Mouse (Mus musculus) embryonic facial prominence, embryonic 13.5 days (tissue): ENCODE data around the gene Wdr44. TPM values are rescaled to one million over a fixed set of nuclear protein-coding genes. Genes with fewer than 3 reads are reported as not detected.
A peak's percentile ranks its signal among the peaks of the same experiment; 100 is the strongest.
"Not testable (repeated sequence)": the region's sequence is repeated elsewhere in the genome, so short reads cannot be mapped to it uniquely, and the experiment has no call there.

Experiments used
- ATAC-seq: fragments of 200-750 bp; cut with Nextera tagmentation; 2 replicates; pipeline ENCODE4 v1.8.0; 2017; ENCODE audit warnings: low read depth; ENCODE audit not compliant: insufficient number of reproducible peaks, insufficient read depth, low FRiP score, low TSS enrichment
- H3K27ac ChIP-seq: fragments of 300-500 bp; sonication (generic); 2 replicates; pipeline ENCODE4 v1.5.1; 2015; ENCODE audit warnings: moderate library complexity, mild to moderate bottlenecking, inconsistent platforms
- H3K27me3 ChIP-seq: fragments of 300-500 bp; sonication (generic); 2 replicates; pipeline ENCODE4 v1.6.1; 2015; ENCODE audit warnings: mild to moderate bottlenecking, inconsistent platforms
- H3K36me3 ChIP-seq: fragments of 300-500 bp; sonication (generic); 2 replicates; pipeline ENCODE4 v1.6.1; 2015; ENCODE audit warnings: mild to moderate bottlenecking, inconsistent platforms
- H3K4me1 ChIP-seq: fragments of 300-500 bp; sonication (generic); 2 replicates; pipeline ENCODE4 v1.6.1; 2015; ENCODE audit warnings: inconsistent platforms
- H3K4me2 ChIP-seq: fragments of 300-500 bp; sonication (generic); 2 replicates; pipeline ENCODE4 v1.6.1; 2015; ENCODE audit warnings: moderate library complexity, mild to moderate bottlenecking, inconsistent platforms
- H3K4me3 ChIP-seq: fragments of 300-500 bp; sonication (generic); 2 replicates; pipeline ENCODE4 v1.5.1; 2015; ENCODE audit warnings: mild to moderate bottlenecking, inconsistent platforms
- H3K9ac ChIP-seq: fragments of 300-500 bp; sonication (generic); 2 replicates; pipeline ENCODE4 v1.6.1; 2015; ENCODE audit warnings: mild to moderate bottlenecking, inconsistent platforms
- H3K9me3 ChIP-seq: fragments of 300-500 bp; sonication (generic); 2 replicates; pipeline ENCODE4 v1.6.1; 2016; ENCODE audit warnings: inconsistent platforms
- WGBS: fragments of 180-500 bp; shearing (Covaris S2); methylation state at CpG from one replicate; pipeline ENCODE4 v1.1.7; 2015; ENCODE audit warnings: mixed read lengths; 5-methylcytosine and 5-hydroxymethylcytosine counted together
- polyA plus RNA-seq: library from polyadenylated mRNA; unstranded; fragments of >200 nt; fragmentation: Nextera tagmentation; extraction: Ambion mirVana; gene quantifications from 2 replicates; pipeline ENCODE4 v1.2.1, GENCODE M21; 2015

Gene Wdr44
- polyA plus RNA-seq, 1 experiment from 2014 or later, result 9.7 TPM

GRCm38 (mm10) chrX:23697346-23697745 is 4.5 kb downstream of the Wdr44 start:
- WGBS, result 83% methylated on average over 2 of the region's 2 CpGs
- ATAC-seq, result no peak
- Histone ChIP-seq H3K4me2 (no peak overlapping the region), H3K4me3 (no peak overlapping the region), H3K36me3 (no peaks in the 10 kb centered on the region), H3K4me1 (peaks cover 2% of the 10 kb centered on the region; the same call in 1 of the 2 replicates), H3K27ac (no peak overlapping the region), H3K9ac (no peak overlapping the region), H3K9me3 (no peaks in the 10 kb centered on the region), H3K27me3 (no peaks in the 10 kb centered on the region)

- no peak for ATAC-seq
- no peaks in the 10 kb centered on the region for H3K27me3 ChIP-seq
- peaks cover 2% of the 10 kb centered on the region; the same call in 1 of the 2 replicates for H3K4me1 ChIP-seq
- H3K36me3 ChIP-seq, result no peaks in the 10 kb centered on the region
- no peak overlapping the region for H3K4me3 ChIP-seq
- no peak overlapping the region for H3K27ac ChIP-seq
- no peak overlapping the region for H3K9ac ChIP-seq
- no peak overlapping the region for H3K4me2 ChIP-seq
- no peaks in the 10 kb centered on the region for H3K9me3 ChIP-seq
- 85% methylated on average over 1 of the region's 1 CpGs for WGBS
Measured at GRCm38 (mm10) chrX:23699023-23699422, 6.2 kb downstream of the Wdr44 start.

GRCm38 (mm10) chrX:23717247-23717646 is 24.4 kb downstream of the Wdr44 start:
- Histone ChIP-seq H3K4me3 (no peak overlapping the region), H3K9me3 (no peaks in the 10 kb centered on the region), H3K4me2 (no peak overlapping the region), H3K9ac (no peak overlapping the region), H3K36me3 (no peaks in the 10 kb centered on the region), H3K4me1 (no peaks in the 10 kb centered on the region), H3K27me3 (no peaks in the 10 kb centered on the region), H3K27ac (no peak overlapping the region)
- 85% methylated on average over 1 of the region's 1 CpGs for WGBS
- ATAC-seq, result no peak

- 70% methylated on average over 1 of the region's 1 CpGs for WGBS
- Histone ChIP-seq H3K4me2 (no peak overlapping the region), H3K4me3 (no peak overlapping the region), H3K27ac (no peak overlapping the region), H3K4me1 (no peaks in the 10 kb centered on the region), H3K27me3 (no peaks in the 10 kb centered on the region), H3K9ac (no peak overlapping the region), H3K9me3 (no peaks in the 10 kb centered on the region), H3K36me3 (no peaks in the 10 kb centered on the region)
- ATAC-seq, result no peak
Measured at GRCm38 (mm10) chrX:23727463-23727862, 34.6 kb downstream of the Wdr44 start.

GRCm38 (mm10) chrX:23754671-23755070 is 61.8 kb downstream of the Wdr44 start:
- no peak overlapping the region for H3K9ac ChIP-seq
- no peaks in the 10 kb centered on the region for H3K27me3 ChIP-seq
- WGBS, result 55% methylated on average over 1 of the region's 1 CpGs
- H3K36me3 ChIP-seq, result no peaks in the 10 kb centered on the region
- H3K4me3 ChIP-seq, result no peak overlapping the region
- H3K4me1 ChIP-seq, result no peaks in the 10 kb centered on the region
- no peak overlapping the region for H3K4me2 ChIP-seq
- no peak for ATAC-seq
- H3K9me3 ChIP-seq, result no peaks in the 10 kb centered on the region
- H3K27ac ChIP-seq, result no peak overlapping the region

- no peaks in the 10 kb centered on the region for H3K9me3 ChIP-seq
- H3K4me3 ChIP-seq, result no peak overlapping the region
- 70% methylated on average over 1 of the region's 1 CpGs for WGBS
- no peaks in the 10 kb centered on the region for H3K36me3 ChIP-seq
- no peak overlapping the region for H3K9ac ChIP-seq
- no peak overlapping the region for H3K4me2 ChIP-seq
- no peaks in the 10 kb centered on the region for H3K27me3 ChIP-seq
- no peak overlapping the region for H3K27ac ChIP-seq
- H3K4me1 ChIP-seq, result no peaks in the 10 kb centered on the region
- no peak for ATAC-seq
Measured at GRCm38 (mm10) chrX:23767849-23768248, 75.0 kb downstream of the Wdr44 start.

GRCm38 (mm10) chrX:23807125-23807524 is 114.3 kb downstream of the Wdr44 start:
- Histone ChIP-seq H3K27ac (no peak overlapping the region), H3K9ac (no peak overlapping the region), H3K4me1 (no peaks in the 10 kb centered on the region), H3K27me3 (no peaks in the 10 kb centered on the region), H3K4me3 (no peak overlapping the region), H3K9me3 (no peaks in the 10 kb centered on the region), H3K4me2 (no peak overlapping the region), H3K36me3 (no peaks in the 10 kb centered on the region)
- ATAC-seq, result no peak
- 92% methylated on average over 3 of the region's 3 CpGs for WGBS

- ATAC-seq, result no peak
- H3K4me1 ChIP-seq, result no peaks in the 10 kb centered on the region
- WGBS, result 74% methylated on average over 2 of the region's 2 CpGs
- H3K9me3 ChIP-seq, result no peaks in the 10 kb centered on the region
- H3K4me2 ChIP-seq, result no peak overlapping the region
- no peak overlapping the region for H3K27ac ChIP-seq
- no peak overlapping the region for H3K4me3 ChIP-seq
- no peaks in the 10 kb centered on the region for H3K36me3 ChIP-seq
- H3K9ac ChIP-seq, result no peak overlapping the region
- no peaks in the 10 kb centered on the region for H3K27me3 ChIP-seq
Measured at GRCm38 (mm10) chrX:23810365-23810764, 117.5 kb downstream of the Wdr44 start.

- not testable (repeated sequence) for H3K4me1 ChIP-seq, ATAC-seq, H3K9ac ChIP-seq, H3K27ac ChIP-seq, H3K27me3 ChIP-seq, H3K9me3 ChIP-seq, H3K4me3 ChIP-seq, H3K36me3 ChIP-seq, H3K4me2 ChIP-seq
- 67% methylated on average over 1 of the region's 1 CpGs for WGBS
Measured at GRCm38 (mm10) chrX:23813287-23813686, 120.4 kb downstream of the Wdr44 start.

- WGBS, result 86% methylated on average over 6 of the region's 6 CpGs
- not testable (repeated sequence) for ATAC-seq
Measured at GRCm38 (mm10) chrX:23822885-23823284, 130.0 kb downstream of the Wdr44 start.

GRCm38 (mm10) chrX:23823398-23824023 is 130.7 kb downstream of the Wdr44 start:
- 62% methylated on average over 19 of the region's 19 CpGs for WGBS
- Histone ChIP-seq H3K27me3 (no peaks in the 10 kb centered on the region), H3K36me3 (no peaks in the 10 kb centered on the region), H3K4me3 (no peak overlapping the region), H3K4me1 (no peaks in the 10 kb centered on the region), H3K4me2 (0 out of 2 replicates have a peak overlapping the region, but pooled peaks have one; percentile 22), H3K9ac (no peak overlapping the region), H3K27ac (no peak overlapping the region), H3K9me3 (no peaks in the 10 kb centered on the region)
- ATAC-seq, result no peak

More at GRCm38 (mm10) chrX:23822885-23823284, 130.0 kb downstream of the Wdr44 start:
- not testable (repeated sequence) for H3K4me3 ChIP-seq, H3K36me3 ChIP-seq, H3K9me3 ChIP-seq, H3K9ac ChIP-seq, H3K4me2 ChIP-seq, H3K27ac ChIP-seq, H3K27me3 ChIP-seq, H3K4me1 ChIP-seq

GRCm38 (mm10) chrX:23833784-23834183 is 140.9 kb downstream of the Wdr44 start:
- not testable (repeated sequence) for H3K9me3 ChIP-seq, H3K4me3 ChIP-seq, H3K4me1 ChIP-seq, H3K4me2 ChIP-seq, H3K9ac ChIP-seq, H3K27ac ChIP-seq, ATAC-seq, H3K27me3 ChIP-seq, H3K36me3 ChIP-seq
- WGBS, result 88% methylated on average over 11 of the region's 11 CpGs
